Mouse (Mus musculus) midbrain, postnatal 0 days (tissue): ENCODE results near the gene Rap1gds1. TPM values are rescaled to one million over a fixed set of nuclear protein-coding genes. Genes with fewer than 3 reads are reported as not detected.

Experiments used
- ATAC-seq: fragments of 200-750 bp; cut with Nextera tagmentation; 2 replicates; pipeline ENCODE4 v1.8.0; 2017; ENCODE audit warnings: moderate number of reproducible peaks, mild to moderate bottlenecking, moderate TSS enrichment, moderate library complexity; ENCODE audit not compliant: low FRiP score
- DNase-seq: peaks from one replicate; pipeline ENCODE4 v3.0.0-alpha.2; 2015; ENCODE audit warnings: low spot score
- H3K27ac ChIP-seq: fragments of 300-500 bp; sonication (generic); 2 replicates; pipeline ENCODE4 v1.5.1; 2014; ENCODE audit warnings: low read depth, mild to moderate bottlenecking, low read length, mixed read lengths
- H3K27me3 ChIP-seq: fragments of 300-500 bp; sonication (generic); 2 replicates; pipeline ENCODE4 v1.6.1; 2014; ENCODE audit warnings: low read length, control low read depth, mixed read lengths; ENCODE audit not compliant: insufficient read depth
- H3K36me3 ChIP-seq: fragments of 300-500 bp; sonication (generic); 2 replicates; pipeline ENCODE4 v1.6.1; 2014; ENCODE audit warnings: low read length, control low read depth, mixed read lengths; ENCODE audit not compliant: insufficient read depth
- H3K4me1 ChIP-seq: fragments of 300-500 bp; sonication (generic); 2 replicates; pipeline ENCODE4 v1.6.1; 2014; ENCODE audit warnings: mild to moderate bottlenecking, control low read depth, antibody characterized with exemption, low read length, mixed read lengths; ENCODE audit not compliant: insufficient read depth
- H3K4me2 ChIP-seq: fragments of 300-500 bp; sonication (generic); 2 replicates; pipeline ENCODE4 v1.6.1; 2014; ENCODE audit warnings: low read depth, mild to moderate bottlenecking, low read length, mixed read lengths; ENCODE audit not compliant: poor library complexity, severe bottlenecking
- H3K4me3 ChIP-seq: fragments of 300-500 bp; sonication (generic); 2 replicates; pipeline ENCODE4 v1.5.1; 2014; ENCODE audit warnings: low read depth, mild to moderate bottlenecking, low read length, moderate library complexity
- H3K9ac ChIP-seq: fragments of 300-500 bp; sonication (generic); replicated peaks from 2 replicates; pipeline ENCODE4 v1.6.1; 2014; ENCODE audit warnings: mild to moderate bottlenecking, low read length, moderate library complexity, mixed read lengths; ENCODE audit not compliant: poor library complexity, severe bottlenecking
- H3K9me3 ChIP-seq: fragments of 300-500 bp; sonication (generic); 2 replicates; pipeline ENCODE4 v1.6.1; 2016; ENCODE audit warnings: low read length, control low read depth
- CTCF ChIP-seq: IDR thresholded peaks from 2 replicates; pipeline ENCODE4 v1.5.1; 2016; ENCODE audit warnings: antibody characterized with exemption, mild to moderate bottlenecking
- WGBS: fragments of 180-500 bp; shearing (Covaris S2); extraction: QIAGEN DNeasy Blood & Tissue Kit; methylation state at CpG from one replicate; pipeline ENCODE4 v1.1.7; 2014; 5-methylcytosine and 5-hydroxymethylcytosine counted together
- polyA plus RNA-seq: library from polyadenylated mRNA; unstranded; fragments of >200 nt; fragmentation: Nextera tagmentation; extraction: Ambion mirVana; gene quantifications from 2 replicates; pipeline ENCODE4 v1.2.1, GENCODE M21; 2015
- total RNA-seq: library from RNA; depleted of rRNA; stranded (reverse); fragments of >200 nt; gene quantifications from 2 replicates; pipeline ENCODE4 v1.2.3, GENCODE M21; 2014; rRNA removed

Rap1gds1 gene
- total RNA-seq (110 and 117 TPM in 2 replicates), polyA plus RNA-seq (76.6 and 78.4 TPM in 2 replicates)

DNA sequence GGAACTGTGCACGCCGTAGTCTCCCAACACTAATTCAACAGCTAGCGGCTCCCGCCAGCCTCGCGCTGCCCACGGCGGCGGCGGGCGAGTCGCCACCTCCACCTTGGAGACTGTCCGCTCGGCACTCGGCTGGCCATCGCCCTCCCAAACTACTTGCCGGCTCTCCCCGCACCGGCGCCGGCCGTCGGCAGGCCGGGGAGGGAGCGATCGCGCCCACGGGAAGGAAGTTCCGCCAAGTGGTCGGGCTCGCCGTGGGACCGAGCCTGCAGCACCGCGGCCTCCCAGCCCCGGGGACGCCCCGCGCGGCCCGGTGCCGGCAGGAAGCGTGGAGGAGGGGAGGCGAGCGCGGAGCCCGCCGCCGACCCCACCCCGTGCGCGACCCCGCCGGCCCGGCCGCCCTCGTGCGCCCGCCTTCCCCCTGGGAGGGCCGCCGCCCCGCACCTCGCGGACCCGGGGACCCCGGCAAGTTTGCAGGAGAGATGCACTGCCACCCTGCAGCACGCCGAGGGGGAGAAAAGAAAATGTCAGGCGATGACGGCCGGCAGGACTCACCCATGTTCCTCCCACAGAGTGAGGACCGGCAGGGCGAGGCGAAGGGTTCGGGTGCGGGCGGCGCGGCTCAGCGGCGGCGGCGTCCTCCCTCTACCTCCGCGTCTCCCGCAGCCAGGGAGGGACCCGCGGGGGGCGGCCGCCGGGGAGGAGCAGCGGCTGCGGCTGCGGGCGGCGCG lies at the start of gene Rap1gds1:
Gene Rap1gds1, minus strand, starts transcription at position 718 of the 728 bp plus-strand sequence.
- peak within 1 kb of the TSS; percentile 80 for H3K4me2 ChIP-seq
- WGBS: under 1% methylated on average over 50 of the region's 97 CpGs
- peak; percentile 68 for ATAC-seq
- 0 out of 2 replicates have a peak, but pooled peaks cover 5% of the 10 kb centered on the region for H3K4me1 ChIP-seq
- H3K4me3 ChIP-seq: peak within 1 kb of the TSS; percentile 93
- TF ChIP-seq CTCF: no peak
- no peaks in the 10 kb centered on the region for H3K36me3 ChIP-seq
- H3K9me3 ChIP-seq: no peaks in the 10 kb centered on the region
- H3K27me3 ChIP-seq: no peaks in the 10 kb centered on the region
- peak; percentile 31 for DNase-seq
- H3K27ac ChIP-seq: peak within 1 kb of the TSS; percentile 95
- H3K9ac ChIP-seq: peak within 1 kb of the TSS; percentile 80

GRCm38 (mm10) chr3:139118446-139118845 lies 43.4 kb upstream of the Rap1gds1 start:
- no peak overlapping the region for H3K27ac ChIP-seq
- no peak overlapping the region for H3K9ac ChIP-seq
- no peak overlapping the region for H3K4me3 ChIP-seq
- TF ChIP-seq CTCF: no peak
- DNase-seq (no peak), ATAC-seq (no peak)
- no peaks in the 10 kb centered on the region for H3K36me3 ChIP-seq
- H3K4me1 ChIP-seq: no peaks in the 10 kb centered on the region
- no peak overlapping the region for H3K4me2 ChIP-seq
- no peaks in the 10 kb centered on the region for H3K27me3 ChIP-seq
- H3K9me3 ChIP-seq: no peaks in the 10 kb centered on the region

DNA sequence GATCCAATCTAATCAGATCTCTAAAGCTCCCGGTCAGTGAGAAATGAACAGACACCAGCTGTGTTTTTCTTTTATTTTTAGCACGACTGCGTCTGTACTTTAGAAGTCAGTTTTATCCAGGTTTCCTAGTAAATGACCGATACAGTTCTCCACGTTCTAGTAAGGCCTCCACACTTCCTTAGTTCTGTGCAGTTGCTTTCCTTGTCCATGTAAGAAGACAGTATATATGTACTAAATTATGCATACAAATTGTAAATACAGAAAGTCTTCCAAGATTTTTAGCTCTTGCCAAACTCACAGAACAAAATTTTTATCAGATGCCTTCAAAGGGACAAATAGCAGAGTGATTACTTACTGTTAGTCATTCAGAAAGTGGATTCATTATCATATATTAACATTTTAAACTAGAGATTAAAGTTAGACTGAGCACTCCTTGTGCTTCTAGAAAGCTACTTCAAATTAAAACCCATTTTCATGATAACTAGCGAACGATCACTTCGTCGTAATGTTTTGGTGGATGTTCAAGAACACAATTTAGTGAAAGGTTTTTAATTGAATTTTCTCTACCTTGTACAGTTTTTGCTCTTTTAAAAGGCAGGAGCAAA lies 41.8 kb upstream of the Rap1gds1 start:
- H3K4me2 ChIP-seq: no peak overlapping the region
- no peak for TF ChIP-seq CTCF
- DNase-seq (no peak), ATAC-seq (no peak)
- no peak overlapping the region for H3K27ac ChIP-seq
- no peaks in the 10 kb centered on the region for H3K27me3 ChIP-seq
- H3K9ac ChIP-seq: no peak overlapping the region
- 58% methylated on average over 9 of the region's 9 CpGs for whole genome bisulfite sequencing
- H3K9me3 ChIP-seq: no peaks in the 10 kb centered on the region
- no peaks in the 10 kb centered on the region for H3K36me3 ChIP-seq
- no peaks in the 10 kb centered on the region for H3K4me1 ChIP-seq
- no peak overlapping the region for H3K4me3 ChIP-seq

DNA sequence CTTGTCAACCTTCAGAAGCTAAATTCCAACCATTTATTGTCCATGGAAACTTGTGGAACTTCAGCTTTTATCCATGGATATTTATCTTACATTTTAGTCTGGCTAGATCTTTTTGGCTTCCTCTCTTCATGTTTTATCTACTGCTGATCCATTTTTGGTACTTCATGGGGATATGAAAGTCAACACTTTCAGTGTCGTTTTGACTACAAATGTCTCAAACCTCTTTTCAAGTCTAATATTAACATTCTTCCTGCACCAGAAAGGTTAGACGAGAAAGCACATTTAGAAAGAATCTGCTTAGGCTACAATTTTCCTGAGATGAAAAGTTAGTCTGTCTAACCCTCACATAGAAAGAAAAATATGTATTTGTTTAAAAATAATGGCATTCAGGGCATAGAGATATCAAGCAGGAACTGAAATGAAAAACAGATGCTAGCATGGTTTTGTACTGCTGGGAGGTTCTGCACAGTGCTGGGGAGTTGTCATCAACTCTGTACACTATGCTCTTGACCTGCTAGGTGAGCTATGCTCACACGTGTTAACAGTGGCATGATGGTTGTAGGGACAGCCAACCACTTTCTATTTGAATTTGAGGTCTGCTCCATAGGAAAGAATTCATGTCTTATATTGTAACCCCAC lies 37.5 kb upstream of the Rap1gds1 start:
- TF ChIP-seq CTCF: no peak
- H3K4me2 ChIP-seq: no peak overlapping the region
- H3K36me3 ChIP-seq: no peaks in the 10 kb centered on the region
- DNase-seq (no peak), ATAC-seq (no peak)
- WGBS: 75% methylated on average over 3 of the region's 3 CpGs
- no peak overlapping the region for H3K27ac ChIP-seq
- no peaks in the 10 kb centered on the region for H3K9me3 ChIP-seq
- H3K4me1 ChIP-seq: no peaks in the 10 kb centered on the region
- H3K9ac ChIP-seq: no peak overlapping the region
- no peak overlapping the region for H3K4me3 ChIP-seq
- no peaks in the 10 kb centered on the region for H3K27me3 ChIP-seq

GRCm38 (mm10) chr3:139111877-139112276 lies 36.9 kb upstream of the Rap1gds1 start:
- Histone ChIP-seq H3K36me3 (no peaks in the 10 kb centered on the region), H3K4me2 (no peak overlapping the region), H3K4me3 (no peak overlapping the region), H3K27me3 (no peaks in the 10 kb centered on the region), H3K9me3 (no peaks in the 10 kb centered on the region), H3K4me1 (no peaks in the 10 kb centered on the region), H3K27ac (no peak overlapping the region), H3K9ac (no peak overlapping the region)
- no peak for TF ChIP-seq CTCF
- ATAC-seq (no peak), DNase-seq (no peak)
- 83% methylated on average over 2 of the region's 2 CpGs for WGBS

DNA sequence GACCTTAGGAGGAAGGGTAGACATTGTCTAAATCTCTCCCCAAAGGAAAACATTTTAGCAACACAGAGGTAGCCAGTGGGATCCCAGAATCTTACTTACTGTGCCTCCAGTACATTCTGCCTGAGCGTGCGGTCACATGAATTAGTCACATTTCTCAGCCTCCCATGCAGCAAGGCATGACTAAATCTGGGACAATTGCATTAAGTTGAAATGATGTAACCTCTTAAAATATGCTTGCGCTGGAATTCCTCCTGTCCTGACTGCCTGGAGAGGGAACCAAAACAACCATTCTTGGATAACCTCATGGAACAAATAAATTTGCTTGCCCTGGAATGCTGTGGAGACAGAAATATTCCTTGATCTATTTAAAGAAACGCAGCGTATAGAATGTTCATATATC lies 33.2 kb upstream of the Rap1gds1 start:
- H3K9ac ChIP-seq: no peak overlapping the region
- no peak for DNase-seq
- WGBS: 69% methylated on average over 5 of the region's 5 CpGs
- no peaks in the 10 kb centered on the region for H3K4me1 ChIP-seq
- no peaks in the 10 kb centered on the region for H3K36me3 ChIP-seq
- no peaks in the 10 kb centered on the region for H3K27me3 ChIP-seq
- H3K9me3 ChIP-seq: no peaks in the 10 kb centered on the region
- no peak for ATAC-seq
- H3K4me3 ChIP-seq: no peak overlapping the region
- no peak overlapping the region for H3K27ac ChIP-seq
- H3K4me2 ChIP-seq: no peak overlapping the region
- TF ChIP-seq CTCF: no peak
